Mouse (Mus musculus) embryonic fibroblast, embryonic 13.5 days (primary cell): Measurements from ENCODE around the gene Fam124b.

Experiments
- CTCF ChIP-seq: IDR thresholded peaks from 2 replicates; pipeline ENCODE4 v1.5.1; 2011; ENCODE audit warnings: mild to moderate bottlenecking, control low read depth, low read length, moderate library complexity, borderline replicate concordance; ENCODE audit not compliant: insufficient read depth
- POLR2A ChIP-seq: IDR thresholded peaks from 2 replicates; pipeline ENCODE4 v1.6.1; 2011; ENCODE audit warnings: low read depth, mild to moderate bottlenecking, control low read depth, low read length, moderate library complexity

DNA sequence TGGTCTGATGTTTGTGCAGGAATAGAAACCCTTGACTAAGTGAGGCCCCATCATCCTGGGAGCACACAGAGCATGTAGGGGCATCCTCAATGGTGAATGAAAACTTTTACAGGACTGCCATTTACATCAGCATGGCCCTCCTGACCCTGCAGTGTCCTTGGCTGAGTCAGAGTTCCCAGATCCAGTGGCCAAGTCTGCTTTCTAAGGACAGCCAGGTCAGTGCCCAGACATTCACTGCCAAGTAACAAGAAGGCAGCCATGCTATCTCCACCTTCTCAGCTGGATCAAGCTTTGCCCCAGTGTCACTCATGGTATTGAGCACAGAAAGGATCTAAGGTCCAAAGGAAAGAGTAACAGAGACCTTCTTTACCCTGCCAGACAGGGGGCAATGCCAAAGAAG, 58.7 kb downstream of the Fam124b start:
- TF ChIP-seq CTCF (no peak), POLR2A (no peak)
